8 mouse cellular contexts compared by ENCODE assay signal in the genomic region with DNA sequence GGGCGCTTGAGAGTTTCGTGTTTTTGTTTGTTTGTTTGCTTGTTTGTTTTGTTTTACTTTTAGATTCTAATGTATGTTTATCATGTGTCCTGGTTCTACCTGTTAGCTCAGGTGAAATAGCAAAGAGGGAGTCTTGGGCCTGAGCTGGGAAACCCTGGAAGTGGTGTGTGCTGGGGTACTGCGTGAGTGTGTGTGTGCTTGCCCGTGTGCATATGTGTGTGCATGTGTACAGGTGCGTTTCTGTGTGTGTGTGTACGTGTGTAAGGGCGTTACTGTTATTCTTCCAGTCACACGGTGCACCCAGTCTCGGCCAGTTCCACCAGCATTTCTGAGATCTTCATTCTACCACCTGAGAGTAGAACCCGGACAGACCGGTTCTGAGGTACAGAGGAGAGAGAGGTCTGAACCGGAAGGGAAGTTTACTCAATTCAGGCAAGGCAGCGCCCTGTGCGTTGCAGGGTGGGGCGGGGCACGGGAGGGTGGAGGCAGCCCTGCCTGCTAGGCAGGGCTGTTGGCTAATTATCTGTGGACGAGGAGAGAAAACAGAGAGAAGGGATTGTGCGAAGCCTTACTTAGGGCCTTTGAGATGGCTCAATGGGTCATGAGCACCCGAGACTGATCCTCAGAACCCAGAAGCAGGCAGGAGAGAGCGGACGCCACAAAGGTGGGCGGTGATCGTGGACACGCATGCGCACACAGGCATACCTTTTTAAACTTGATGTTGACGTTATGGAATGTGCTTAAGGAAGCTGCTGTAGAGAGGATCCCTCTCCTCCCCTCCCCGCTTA. TPM values are rescaled to one million over a fixed set of nuclear protein-coding genes. Genes with fewer than 3 reads are reported as not detected.
DNase-seq lines count a peak whose midpoint lies in the region; ATAC-seq and TF ChIP-seq lines count a peak whose summit lies in the region.

No protein-coding gene starts in this region.

- ATAC-seq in heart, embryonic 16.5 days (replicated peaks; ENCODE audit: extremely low read depth, insufficient read depth, low FRiP score): no peak
- peak; percentile 92 for ATAC-seq in intestine, embryonic 14.5 days (replicated peaks; ENCODE audit: low FRiP score, low TSS enrichment, low read depth)

- no peak for TF ChIP-seq POLR2A in olfactory bulb, adult 2 months (IDR thresholded peaks at IDR 0.05; ENCODE audit: insufficient read depth, low read depth, low read length)

- H3K9me3 ChIP-seq in heart, embryonic 16.5 days (replicated peaks; ENCODE audit: control insufficient read depth, low read length): peaks cover 6% of the 10 kb centered on the region
- H3K9me3 ChIP-seq in intestine, embryonic 14.5 days (ENCODE audit: control insufficient read depth, low read length): peaks cover 6% of the 10 kb centered on the region

- H3K27me3 ChIP-seq in heart, embryonic 16.5 days (ENCODE audit: control insufficient read depth, insufficient read depth, low read length): no peaks in the 10 kb centered on the region
- H3K27me3 ChIP-seq in intestine, embryonic 14.5 days (replicated peaks; ENCODE audit: control insufficient read depth, insufficient read depth, low read length): no peaks in the 10 kb centered on the region

- no peaks in the 10 kb centered on the region for H3K36me3 ChIP-seq in heart, embryonic 16.5 days (ENCODE audit: control insufficient read depth, insufficient read depth)
- H3K36me3 ChIP-seq in intestine, embryonic 14.5 days (ENCODE audit: control insufficient read depth, insufficient read depth, low read length): no peaks in the 10 kb centered on the region

- peak overlapping the region; percentile 6; the same call in 1 of the 2 replicates for H3K9ac ChIP-seq in heart, embryonic 16.5 days (ENCODE audit: low read length)
- peak overlapping the region; percentile 25; the same call in 1 of the 2 replicates for H3K9ac ChIP-seq in intestine, embryonic 14.5 days (ENCODE audit: low read length)

- no peak overlapping the region for H3K27ac ChIP-seq in heart, embryonic 16.5 days (ENCODE audit: low read length)
- peak overlapping the region; percentile 69 for H3K27ac ChIP-seq in intestine, embryonic 14.5 days (ENCODE audit: low read depth)
- no peak overlapping the region for H3K27ac ChIP-seq in olfactory bulb, adult 2 months (ENCODE audit: insufficient read depth, low read depth, low read length)

- peak overlapping the region; percentile 29 for H3K4me2 ChIP-seq in heart, embryonic 16.5 days (ENCODE audit: low read depth, low read length)
- peak overlapping the region; percentile 41 for H3K4me2 ChIP-seq in intestine, embryonic 14.5 days (ENCODE audit: low read length)

- H3K4me1 ChIP-seq in heart, embryonic 16.5 days (ENCODE audit: control insufficient read depth, insufficient read depth, low read length): no peaks in the 10 kb centered on the region
- H3K4me1 ChIP-seq in intestine, embryonic 14.5 days (replicated peaks; ENCODE audit: control insufficient read depth, insufficient read depth, low read length): no peaks in the 10 kb centered on the region
- no peaks in the 10 kb centered on the region for H3K4me1 ChIP-seq in olfactory bulb, adult 2 months (ENCODE audit: control insufficient read depth, insufficient read depth, low read length)

- no peak for DNase-seq in heart, adult 18-20 months
- DNase-seq in embryo, embryonic 11.5 days (ENCODE audit: low read depth, low spot score): peak; percentile 13
- peak; percentile 80 for DNase-seq in intestine, embryonic 14.5 days (ENCODE audit: low spot score)
- DNase-seq in lung, adult 18-20 months: peak; percentile 73 to 85
- no peak for DNase-seq in testis, postnatal 14 days (ENCODE audit: low spot score)
- no peak for DNase-seq in right cerebral cortex, postnatal 10 days (ENCODE audit: low spot score in 2 of 2)

- no peak for TF ChIP-seq CTCF in olfactory bulb, adult 2 months (IDR thresholded peaks at IDR 0.05; ENCODE audit: insufficient read depth, low read depth, low read length)

- H3K4me3 ChIP-seq in heart, embryonic 16.5 days (ENCODE audit: low read length): peak overlapping the region; percentile 28
- peak overlapping the region; percentile 25 for H3K4me3 ChIP-seq in intestine, embryonic 14.5 days (ENCODE audit: low read depth, low read length)
- peak overlapping the region; percentile 17; the same call in 1 of the 2 replicates for H3K4me3 ChIP-seq in olfactory bulb, adult 2 months (ENCODE audit: insufficient read depth, low read depth, low read length)

- WGBS in heart, embryonic 16.5 days: 61% methylated on average over 27 of the region's 27 CpGs
- 45% methylated on average over 27 of the region's 27 CpGs for WGBS in intestine, embryonic 14.5 days
- WGBS in olfactory bulb, adult 2 months: 65% methylated on average over 27 of the region's 27 CpGs

RNA-seq across cellular contexts. Expression of a gene that starts 25.3 kb away (rescaled TPM):
- polyA plus RNA-seq in heart, embryonic 16.5 days (2015; fragmentation: Nextera tagmentation; extraction: Ambion mirVana): 15.8 and 17.2 TPM in 2 replicates
- total RNA-seq in heart, adult 18-20 months (2021): 1 to 10 TPM; 1.6 to 2.6 TPM
- 10.9 and 12.3 TPM in 2 replicates for polyA plus RNA-seq in intestine, embryonic 14.5 days (2014; fragmentation: Nextera tagmentation; extraction: Ambion mirVana)
- not detected in 2 replicates for polyA plus RNA-seq in olfactory bulb, adult 2 months (2012; ENCODE audit: insufficient read depth, insufficient read length, low replicate concordance, missing spikeins)

RNA-seq across cellular contexts. Expression of a gene that starts 40.6 kb away (rescaled TPM):
- polyA plus RNA-seq in heart, embryonic 16.5 days (2015; fragmentation: Nextera tagmentation; extraction: Ambion mirVana): 76.1 and 80.0 TPM in 2 replicates
- 10 to 100 TPM; 33.3 to 34.1 TPM for total RNA-seq in heart, adult 18-20 months (2021)
- 88.7 and 92.1 TPM in 2 replicates for polyA plus RNA-seq in intestine, embryonic 14.5 days (2014; fragmentation: Nextera tagmentation; extraction: Ambion mirVana)
- polyA plus RNA-seq in olfactory bulb, adult 2 months (2012; ENCODE audit: insufficient read depth, insufficient read length, low replicate concordance, missing spikeins): not detected in 2 replicates

RNA-seq across cellular contexts. Expression of a gene that starts 57.1 kb away (rescaled TPM):
- polyA plus RNA-seq in heart, embryonic 16.5 days (2015; fragmentation: Nextera tagmentation; extraction: Ambion mirVana): 0.49 TPM in 1 of 2 replicates, not detected in the other
- not detected for total RNA-seq in heart, adult 18-20 months (2021)
- polyA plus RNA-seq in intestine, embryonic 14.5 days (2014; fragmentation: Nextera tagmentation; extraction: Ambion mirVana): not detected in 2 replicates
- not detected in 2 replicates for polyA plus RNA-seq in olfactory bulb, adult 2 months (2012; ENCODE audit: insufficient read depth, insufficient read length, low replicate concordance, missing spikeins)

RNA-seq across cellular contexts. Expression of a gene that starts 59.3 kb away (rescaled TPM):
- 3.7 and 4.2 TPM in 2 replicates for polyA plus RNA-seq in heart, embryonic 16.5 days (2015; fragmentation: Nextera tagmentation; extraction: Ambion mirVana)
- total RNA-seq in heart, adult 18-20 months (2021): 1 to 10 TPM in 1 of 2 experiments, not detected in 1; 1.6 TPM
- 2.8 and 3.4 TPM in 2 replicates for polyA plus RNA-seq in intestine, embryonic 14.5 days (2014; fragmentation: Nextera tagmentation; extraction: Ambion mirVana)
- polyA plus RNA-seq in olfactory bulb, adult 2 months (2012; ENCODE audit: insufficient read depth, insufficient read length, low replicate concordance, missing spikeins): not detected in 2 replicates

Comparison
In these comparisons a context has a peak if more than half of its experiments do, and no peak if none do; other contexts are left out.
1. DNase-seq: peak in embryo, embryonic 11.5 days (single experiment), intestine, embryonic 14.5 days (single experiment) and lung, adult 18-20 months (2 of 2); none in heart, adult 18-20 months (0 of 2), testis, postnatal 14 days (single experiment) and right cerebral cortex, postnatal 10 days (0 of 2).
2. RNA of a gene that starts 25.3 kb away (polyA plus RNA-seq): 15.8 to 17.2 TPM in heart, embryonic 16.5 days and 10.9 to 12.3 TPM in intestine, embryonic 14.5 days; not detected in olfactory bulb, adult 2 months; every median in the first group is over 10 times any median in the second.
3. RNA of a gene that starts 40.6 kb away (polyA plus RNA-seq): 88.7 to 92.1 TPM in intestine, embryonic 14.5 days and 76.1 to 80.0 TPM in heart, embryonic 16.5 days; not detected in olfactory bulb, adult 2 months; every median in the first group is over 10 times any median in the second.
4. Peak in every context shown above with its lines, with median percentiles within 50 percentile points of each other: H3K4me3 ChIP-seq.